Mouse (Mus musculus): Measurements from ENCODE around the gene P2rx6. TPM values are rescaled to one million over a fixed set of nuclear protein-coding genes. Genes with fewer than 3 reads are reported as not detected.

Gene P2rx6
- total and polyA plus RNA-seq, 3 experiments: not detected

- Histone ChIP-seq H3K27ac (ENCODE audit: insufficient read depth, low read depth) (no peak overlapping the region), H3K9me3 (replicated peaks; ENCODE audit: low read length) (peaks cover 2% of the 10 kb centered on the region), H3K27me3 (replicated peaks) (no peaks in the 10 kb centered on the region), H3K79me2 (replicated peaks; ENCODE audit: control insufficient read depth, extremely low read depth, insufficient read depth, poor library complexity, severe bottlenecking) (peaks cover 11% of the 10 kb centered on the region; the same call in 1 of the 2 replicates), H3K4me1 (ENCODE audit: control insufficient read depth in 1 of 2, insufficient read depth in 2 of 2) (peaks cover 5 to 33% of the 10 kb centered on the region in 2 experiments; a peak in 2 of 4 replicates), H3K4me3 (replicated peaks in 1 of 3; ENCODE audit: low read depth in 2 of 3, low read length in 2 of 3, poor library complexity in 1 of 3) (no peak overlapping the region), H3K9ac (ENCODE audit: insufficient read depth, low read depth) (no peak overlapping the region), H3K4me2 (ENCODE audit: insufficient read depth, low read depth, poor library complexity, severe bottlenecking) (no peak overlapping the region), H3K36me3 (replicated peaks in 1 of 2; ENCODE audit: control insufficient read depth in 1 of 2, insufficient read depth in 1 of 2, low read length in 1 of 2) (peaks cover 11 to 13% of the 10 kb centered on the region in 2 experiments)
- dilution Hi-C loops (cut with MboI; ENCODE audit: extremely low pct_ligation_motif_present, extremely low pct_unique_long_range_greater_than_20kb, low sequenced_read_pairs) (no loop called here), in situ Hi-C loops (cut with MboI; ENCODE audit: low pct_ligation_motif_present, low pct_unique_long_range_greater_than_20kb, low sequenced_read_pairs) (loop anchor here (5.0 to 10.0 kb wide), 2 partner anchors 126 to 328 kb away; partner anchors contain the start of genes Pi4ka, Rimbp3, Snap29 and Ube2l3)
- TF ChIP-seq ZC3H11A (IDR thresholded peaks at IDR 0.05; ENCODE audit: low read depth, low read length) (no peak), CTCF (conservative IDR thresholded peaks at IDR 0.05 in 1 of 2, IDR thresholded peaks at IDR 0.05 in 1 of 2; ENCODE audit: low read depth in 2 of 2, low read length in 2 of 2) (no peak), MAZ (IDR thresholded peaks at IDR 0.05; ENCODE audit: low read depth, low read length) (no peak)
- no peak for DNase-seq (ENCODE audit: extremely low read depth)
These were observed 28.9 kb upstream of the P2rx6 start for GRCm38 (mm10) chr16:17532676-17533329.

GRCm38 (mm10) chr16:17536584-17536983, 25.1 kb upstream of the P2rx6 start:
- peaks cover 2% of the 10 kb centered on the region for H3K9me3 ChIP-seq (replicated peaks; ENCODE audit: low read length)
- H3K4me2 ChIP-seq (ENCODE audit: insufficient read depth, low read depth, poor library complexity, severe bottlenecking): no peak overlapping the region
- DNase-seq (ENCODE audit: extremely low read depth): no peak
- H3K79me2 ChIP-seq (replicated peaks; ENCODE audit: control insufficient read depth, extremely low read depth, insufficient read depth, poor library complexity, severe bottlenecking): no peaks in the 10 kb centered on the region
- H3K27me3 ChIP-seq (replicated peaks): peaks cover 26% of the 10 kb centered on the region
- dilution Hi-C loops (cut with MboI; ENCODE audit: extremely low pct_ligation_motif_present, extremely low pct_unique_long_range_greater_than_20kb, low sequenced_read_pairs) (no loop called here), in situ Hi-C loops (cut with MboI; ENCODE audit: low pct_ligation_motif_present, low pct_unique_long_range_greater_than_20kb, low sequenced_read_pairs) (loop anchor here (10.0 kb wide), 1 partner anchor 332 kb away; the partner anchor contains the start of genes Rimbp3 and Ube2l3)
- H3K4me1 ChIP-seq (ENCODE audit: control insufficient read depth in 1 of 2, insufficient read depth in 2 of 2): peaks cover 0 to 10% of the 10 kb centered on the region in 2 experiments; a peak in 2 of 4 replicates
- H3K4me3 ChIP-seq (replicated peaks in 1 of 3; ENCODE audit: low read depth in 2 of 3, low read length in 2 of 3, poor library complexity in 1 of 3): no peak overlapping the region
- no peak for TF ChIP-seq TBP (conservative IDR thresholded peaks at IDR 0.05; ENCODE audit: low read depth, low read length)
- no peak for TF ChIP-seq USF2 (conservative IDR thresholded peaks at IDR 0.05; ENCODE audit: low read depth, low read length)
- no peak for TF ChIP-seq MAX (IDR thresholded peaks at IDR 0.05; ENCODE audit: low read length)
- no peak for TF ChIP-seq MAZ (IDR thresholded peaks at IDR 0.05; ENCODE audit: low read depth, low read length)
- no peak overlapping the region for H3K9ac ChIP-seq (ENCODE audit: insufficient read depth, low read depth)
- no peaks in the 10 kb centered on the region for H3K36me3 ChIP-seq (replicated peaks in 1 of 2; ENCODE audit: control insufficient read depth in 1 of 2, insufficient read depth in 1 of 2, low read length in 1 of 2)
- H3K27ac ChIP-seq (ENCODE audit: insufficient read depth, low read depth): no peak overlapping the region

GRCm38 (mm10) chr16:17542632-17543031, 19.1 kb upstream of the P2rx6 start:
- H3K9me3 ChIP-seq (replicated peaks; ENCODE audit: low read length): peaks cover 3% of the 10 kb centered on the region
- TF ChIP-seq MAFK (IDR thresholded peaks at IDR 0.05; ENCODE audit: insufficient replicate concordance, low read length) (no peak), SMC3 (IDR thresholded peaks at IDR 0.05; ENCODE audit: low read depth, low read length) (no peak), GABPA (IDR thresholded peaks at IDR 0.05; ENCODE audit: insufficient replicate concordance, low read depth, low read length) (no peak), JUN (IDR thresholded peaks at IDR 0.05; ENCODE audit: insufficient read depth, low read depth, low read length) (no peak), ZC3H11A (IDR thresholded peaks at IDR 0.05; ENCODE audit: low read depth, low read length) (no peak), TCF12 (IDR thresholded peaks at IDR 0.05; ENCODE audit: low read depth, low read length) (no peak), EP300 (IDR thresholded peaks at IDR 0.05; ENCODE audit: low read length) (no peak), PAX5 (IDR thresholded peaks at IDR 0.05; ENCODE audit: low read length) (no peak), ETS1 (conservative IDR thresholded peaks at IDR 0.05; ENCODE audit: low read depth, low read length) (no peak), CTCF (conservative IDR thresholded peaks at IDR 0.05 in 1 of 2, IDR thresholded peaks at IDR 0.05 in 1 of 2; ENCODE audit: low read depth in 2 of 2, low read length in 2 of 2) (no peak), MXI1 (IDR thresholded peaks at IDR 0.05; ENCODE audit: low read depth, low read length) (no peak), ELF1 (IDR thresholded peaks at IDR 0.05; ENCODE audit: low read depth, low read length) (no peak), RAD21 (IDR thresholded peaks at IDR 0.05; ENCODE audit: low read depth, low read length) (no peak), NELFE (IDR thresholded peaks at IDR 0.05; ENCODE audit: low read depth, low read length) (no peak)
- H3K27ac ChIP-seq (ENCODE audit: insufficient read depth, low read depth): no peak overlapping the region
- in situ Hi-C loops (cut with MboI; ENCODE audit: low pct_ligation_motif_present, low pct_unique_long_range_greater_than_20kb, low sequenced_read_pairs) (no loop called here), dilution Hi-C loops (cut with MboI; ENCODE audit: extremely low pct_ligation_motif_present, extremely low pct_unique_long_range_greater_than_20kb, low sequenced_read_pairs) (no loop called here)
- no peak overlapping the region for H3K4me2 ChIP-seq (ENCODE audit: insufficient read depth, low read depth, poor library complexity, severe bottlenecking)
- H3K36me3 ChIP-seq (replicated peaks in 1 of 2; ENCODE audit: control insufficient read depth in 1 of 2, insufficient read depth in 1 of 2, low read length in 1 of 2): no peaks in the 10 kb centered on the region
- no peak overlapping the region for H3K9ac ChIP-seq (ENCODE audit: insufficient read depth, low read depth)
- DNase-seq (ENCODE audit: extremely low read depth): no peak
- H3K4me3 ChIP-seq (replicated peaks in 1 of 3; ENCODE audit: low read depth in 2 of 3, low read length in 2 of 3, poor library complexity in 1 of 3): no peak overlapping the region
- H3K4me1 ChIP-seq (ENCODE audit: control insufficient read depth in 1 of 2, insufficient read depth in 2 of 2): no peaks in the 10 kb centered on the region
- H3K27me3 ChIP-seq (replicated peaks): peaks cover 55% of the 10 kb centered on the region
- H3K79me2 ChIP-seq (replicated peaks; ENCODE audit: control insufficient read depth, extremely low read depth, insufficient read depth, poor library complexity, severe bottlenecking): no peaks in the 10 kb centered on the region
